Mouse (Mus musculus): ENCODE results near the gene Castor1. TPM values are rescaled to one million over a fixed set of nuclear protein-coding genes. Genes with fewer than 3 reads are reported as not detected.

The Castor1 gene
- total and polyA plus RNA-seq, 2 experiments from 2014 or later, result 4.9 to 6.9 TPM

GRCm38 (mm10) chr11:4250290-4250689, 32.3 kb downstream of the Castor1 start:
- DNase-seq, result no peak
- Histone ChIP-seq H3K4me2 (ENCODE audit: low read depth) (no peak overlapping the region), H3K4me1 (ENCODE audit: insufficient read depth) (no peaks in the 10 kb centered on the region), H3K27ac (ENCODE audit: low read depth, low read length) (no peak overlapping the region), H3K4me3 (ENCODE audit: low read depth, low read length) (no peak overlapping the region), H3K27me3 (ENCODE audit: insufficient read depth, low read length) (no peaks in the 10 kb centered on the region), H3K9ac (no peak overlapping the region), H3K36me3 (ENCODE audit: insufficient read depth) (no peaks in the 10 kb centered on the region), H3K9me3 (ENCODE audit: low read length) (no peaks in the 10 kb centered on the region)
- no peak for TF ChIP-seq CTCF (IDR thresholded peaks at IDR 0.05; ENCODE audit: low read depth)
- ATAC-seq, result no peak
- 81% methylated on average over 7 of the region's 7 CpGs for WGBS

- TF ChIP-seq CTCF (IDR thresholded peaks at IDR 0.05; ENCODE audit: low read depth), result no peak
- no peaks in the 10 kb centered on the region for H3K4me1 ChIP-seq (ENCODE audit: insufficient read depth)
- H3K9me3 ChIP-seq (ENCODE audit: low read length), result no peaks in the 10 kb centered on the region
- no peaks in the 10 kb centered on the region for H3K27me3 ChIP-seq (ENCODE audit: insufficient read depth, low read length)
- H3K36me3 ChIP-seq (ENCODE audit: insufficient read depth), result no peaks in the 10 kb centered on the region
- 85% methylated on average over 3 of the region's 3 CpGs for WGBS
- H3K9ac ChIP-seq, result no peak overlapping the region
- H3K4me2 ChIP-seq (ENCODE audit: low read depth), result no peak overlapping the region
- ATAC-seq, result no peak
- H3K27ac ChIP-seq (ENCODE audit: low read depth, low read length), result no peak overlapping the region
- no peak overlapping the region for H3K4me3 ChIP-seq (ENCODE audit: low read depth, low read length)
- DNase-seq, result no peak
These were observed 33.4 kb downstream of the Castor1 start for GRCm38 (mm10) chr11:4251376-4251775.

GRCm38 (mm10) chr11:4252886-4253285, 34.9 kb downstream of the Castor1 start:
- Histone ChIP-seq H3K9ac (no peak overlapping the region), H3K9me3 (ENCODE audit: low read length) (no peaks in the 10 kb centered on the region), H3K36me3 (ENCODE audit: insufficient read depth) (no peaks in the 10 kb centered on the region), H3K27me3 (ENCODE audit: insufficient read depth, low read length) (no peaks in the 10 kb centered on the region), H3K4me3 (ENCODE audit: low read depth, low read length) (no peak overlapping the region), H3K27ac (ENCODE audit: low read depth, low read length) (no peak overlapping the region), H3K4me1 (ENCODE audit: insufficient read depth) (no peaks in the 10 kb centered on the region), H3K4me2 (ENCODE audit: low read depth) (no peak overlapping the region)
- WGBS, result 49% methylated on average over 2 of the region's 2 CpGs
- TF ChIP-seq CTCF (IDR thresholded peaks at IDR 0.05; ENCODE audit: low read depth), result no peak
- DNase-seq (no peak), ATAC-seq (no peak)

GRCm38 (mm10) chr11:4256846-4257607, 39.0 kb downstream of the Castor1 start, which contains the start of gene Lif:
Lif (plus strand) TSS chr11:4257557.
- Histone ChIP-seq H3K27ac (ENCODE audit: low read depth, low read length) (no peak within 1 kb of the TSS), H3K9me3 (ENCODE audit: low read length) (no peaks in the 10 kb centered on the region), H3K4me2 (ENCODE audit: low read depth) (no peak within 1 kb of the TSS), H3K36me3 (ENCODE audit: insufficient read depth) (no peaks in the 10 kb centered on the region), H3K4me3 (ENCODE audit: low read depth, low read length) (no peak within 1 kb of the TSS), H3K27me3 (ENCODE audit: insufficient read depth, low read length) (no peaks in the 10 kb centered on the region), H3K9ac (no peak within 1 kb of the TSS), H3K4me1 (ENCODE audit: insufficient read depth) (peaks cover 6% of the 10 kb centered on the region)
- WGBS, result 59% methylated on average over 11 of the region's 11 CpGs
- TF ChIP-seq CTCF (IDR thresholded peaks at IDR 0.05; ENCODE audit: low read depth), result no peak
- ATAC-seq, result no peak
- no peak for DNase-seq

GRCm38 (mm10) chr11:4257756-4258155, 39.7 kb downstream of the Castor1 start:
- no peak for TF ChIP-seq CTCF (IDR thresholded peaks at IDR 0.05; ENCODE audit: low read depth)
- H3K9me3 ChIP-seq (ENCODE audit: low read length), result no peaks in the 10 kb centered on the region
- WGBS, result 51% methylated on average over 5 of the region's 5 CpGs
- peaks cover 6% of the 10 kb centered on the region for H3K4me1 ChIP-seq (ENCODE audit: insufficient read depth)
- H3K4me2 ChIP-seq (ENCODE audit: low read depth), result no peak overlapping the region
- ATAC-seq (no peak), DNase-seq (no peak)
- no peaks in the 10 kb centered on the region for H3K36me3 ChIP-seq (ENCODE audit: insufficient read depth)
- H3K27me3 ChIP-seq (ENCODE audit: insufficient read depth, low read length), result no peaks in the 10 kb centered on the region
- no peak overlapping the region for H3K4me3 ChIP-seq (ENCODE audit: low read depth, low read length)
- H3K9ac ChIP-seq, result no peak overlapping the region
- H3K27ac ChIP-seq (ENCODE audit: low read depth, low read length), result no peak overlapping the region

GRCm38 (mm10) chr11:4258657-4259082, 40.6 kb downstream of the Castor1 start:
- 2% methylated on average over 7 of the region's 7 CpGs for WGBS
- Histone ChIP-seq H3K9ac (no peak overlapping the region), H3K4me2 (ENCODE audit: low read depth) (peak overlapping the region; percentile 46), H3K27ac (ENCODE audit: low read depth, low read length) (no peak overlapping the region), H3K4me1 (ENCODE audit: insufficient read depth) (peaks cover 6% of the 10 kb centered on the region), H3K9me3 (ENCODE audit: low read length) (no peaks in the 10 kb centered on the region), H3K36me3 (ENCODE audit: insufficient read depth) (no peaks in the 10 kb centered on the region), H3K27me3 (ENCODE audit: insufficient read depth, low read length) (no peaks in the 10 kb centered on the region), H3K4me3 (ENCODE audit: low read depth, low read length) (0 out of 2 replicates have a peak overlapping the region, but pooled peaks have one; percentile 12)
- DNase-seq, result peak; percentile 94
- peak; percentile 99 for TF ChIP-seq CTCF (IDR thresholded peaks at IDR 0.05; ENCODE audit: low read depth)
- peak; percentile 81 for ATAC-seq

- DNase-seq, result peak; percentile 56
- Histone ChIP-seq H3K4me2 (ENCODE audit: low read depth) (peak overlapping the region; percentile 23; the same call in 1 of the 2 replicates), H3K9ac (no peak overlapping the region), H3K27ac (ENCODE audit: low read depth, low read length) (no peak overlapping the region), H3K9me3 (ENCODE audit: low read length) (no peaks in the 10 kb centered on the region), H3K36me3 (ENCODE audit: insufficient read depth) (no peaks in the 10 kb centered on the region), H3K4me3 (ENCODE audit: low read depth, low read length) (no peak overlapping the region), H3K4me1 (ENCODE audit: insufficient read depth) (peaks cover 6% of the 10 kb centered on the region), H3K27me3 (ENCODE audit: insufficient read depth, low read length) (peaks cover 6% of the 10 kb centered on the region)
- 23% methylated on average over 14 of the region's 14 CpGs for WGBS
- ATAC-seq, result peak; percentile 25; the same call in 1 of the 2 replicates
- no peak for TF ChIP-seq CTCF (IDR thresholded peaks at IDR 0.05; ENCODE audit: low read depth)
These were observed 42.6 kb downstream of the Castor1 start for GRCm38 (mm10) chr11:4260463-4261187.
